In genomic region chrX:159191581-159191980, GRCm38 (mm10) we compare ENCODE assay signal across 26 mouse cellular contexts.
"Had no signal": no experiment of that assay in that cellular context is flagged by ENCODE, and none has a peak within 500 bp of the region (broad histone marks: within the 10 kb centered on the region; RNA-seq: fewer than 3 reads in every experiment).

No protein-coding gene starts in this region.

- H3K9me3 ChIP-seq: heart, embryonic 10.5 days; heart, embryonic 12.5 days; hindbrain, embryonic 10.5 days; hindbrain, embryonic 12.5 days; intestine, embryonic 15.5 days; limb, embryonic 10.5 days; limb, embryonic 12.5 days had no signal

- DNase-seq: gastrocnemius, adult 2 months; gastrocnemius, postnatal 10 days; gastrocnemius, postnatal 25 days; heart, adult 18-20 months; heart, postnatal 10 days; heart, postnatal 4 days; kidney, adult 18-20 months; kidney, adult 8-10 months; kidney, postnatal 25 days; kidney, postnatal 4 days; liver had no signal

- H3K4me1 ChIP-seq: heart, embryonic 10.5 days; heart, embryonic 12.5 days; hindbrain, embryonic 10.5 days; hindbrain, embryonic 12.5 days; intestine, embryonic 15.5 days; limb, embryonic 10.5 days; limb, embryonic 12.5 days had no signal

- H3K27me3 ChIP-seq: heart, embryonic 12.5 days; intestine, embryonic 15.5 days had no signal

- H3K4me2 ChIP-seq: heart, embryonic 12.5 days; hindbrain, embryonic 12.5 days; hindbrain, embryonic 14.5 days; intestine, embryonic 15.5 days; limb, embryonic 12.5 days; liver, embryonic 11.5 days had no signal

- H3K4me3 ChIP-seq: gastrocnemius, adult 2 months; heart, embryonic 10.5 days; heart, embryonic 12.5 days; hindbrain, embryonic 10.5 days; hindbrain, embryonic 12.5 days; intestine, embryonic 15.5 days; layer of hippocampus, adult 2 months; left cerebral cortex, adult 2 months; limb, embryonic 10.5 days; limb, embryonic 12.5 days had no signal

- H3K36me3 ChIP-seq: heart, embryonic 10.5 days; heart, embryonic 12.5 days; hindbrain, embryonic 10.5 days; hindbrain, embryonic 12.5 days; intestine, embryonic 15.5 days; limb, embryonic 10.5 days; limb, embryonic 12.5 days had no signal

- H3K9ac ChIP-seq: heart, embryonic 12.5 days; hindbrain, embryonic 12.5 days; hindbrain, embryonic 14.5 days; intestine, embryonic 15.5 days; limb, embryonic 12.5 days had no signal

- H3K27ac ChIP-seq: gastrocnemius, adult 2 months; heart, embryonic 10.5 days; hindbrain, embryonic 10.5 days; hindbrain, embryonic 12.5 days; hindbrain, embryonic 14.5 days; intestine, embryonic 15.5 days; kidney, postnatal 0 days; layer of hippocampus, adult 2 months; left cerebral cortex, adult 2 months; limb, embryonic 10.5 days; limb, embryonic 12.5 days had no signal

- ATAC-seq: hindbrain, embryonic 16.5 days; inflammation-experienced regulatory T-cells, adult 6 months; intestine, embryonic 15.5 days; intestine, postnatal 0 days had no signal
